In the genomic region with DNA sequence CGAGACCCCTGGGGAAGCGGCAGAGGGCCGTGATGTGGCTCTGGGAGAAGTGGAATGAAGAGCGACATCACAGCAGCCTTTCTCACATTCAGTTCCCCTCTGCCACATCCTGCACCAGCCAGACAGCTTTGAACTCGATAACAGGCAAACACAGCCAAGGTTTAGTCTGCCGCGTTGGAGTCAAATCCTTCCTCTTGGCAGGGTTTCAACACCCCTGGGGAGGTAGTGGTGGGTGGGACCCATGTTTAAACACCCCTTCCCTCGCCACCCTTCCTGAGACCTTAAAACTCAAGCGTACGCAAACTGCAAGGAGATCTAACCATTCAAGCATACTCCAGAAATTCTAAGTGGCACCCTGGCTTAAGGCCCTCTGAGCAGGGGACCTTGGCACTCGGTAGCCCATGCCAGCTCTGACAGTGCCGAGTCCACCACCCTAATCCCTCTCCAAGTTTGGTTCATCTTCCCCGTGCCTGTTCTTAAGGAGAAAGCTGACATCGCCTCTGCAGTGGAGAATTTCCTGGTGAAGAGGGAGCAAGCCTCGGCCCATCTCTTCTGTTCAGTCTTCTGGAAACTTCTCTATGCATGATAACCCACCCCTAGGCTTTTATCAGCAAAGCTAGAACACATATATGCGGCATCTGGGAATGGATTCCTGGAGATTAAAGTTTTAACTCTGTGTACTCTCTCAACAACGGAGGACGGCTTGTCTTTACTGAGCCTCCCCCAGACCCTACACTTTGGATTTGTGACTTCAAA, we compare ENCODE assay signal across 12 mouse cellular contexts. TPM values are rescaled to one million over a fixed set of nuclear protein-coding genes. Genes with fewer than 3 reads are reported as not detected.
DNase-seq lines count a peak whose midpoint lies in the region; ATAC-seq and TF ChIP-seq lines count a peak whose summit lies in the region.
"Had no signal": no experiment of that assay in that cellular context is flagged by ENCODE, and none has a peak within 500 bp of the region (broad histone marks: within the 10 kb centered on the region; RNA-seq: fewer than 3 reads in every experiment).

No protein-coding gene starts in this region.

- H3K4me1 ChIP-seq in liver, embryonic 11.5 days (replicated peaks; ENCODE audit: control insufficient read depth, insufficient read depth, low read length): peaks cover 14% of the 10 kb centered on the region; the same call in 1 of the 2 replicates
- H3K4me1 ChIP-seq in lung, postnatal 0 days (ENCODE audit: insufficient read depth, low read depth, low read length): no peaks in the 10 kb centered on the region

- intact Hi-C loops in left cerebral cortex, postnatal 36 days (cut with DNase I): no loop called here

- 85% methylated on average over 18 of the region's 18 CpGs for WGBS in liver, embryonic 11.5 days
- 44% methylated on average over 18 of the region's 18 CpGs for WGBS in lung, postnatal 0 days

- no peak overlapping the region for H3K9ac ChIP-seq in liver, embryonic 11.5 days (ENCODE audit: low read depth, low read length)
- no peak overlapping the region for H3K9ac ChIP-seq in lung, postnatal 0 days (replicated peaks; ENCODE audit: low read depth)
- H3K9ac ChIP-seq: heart, embryonic 15.5 days; neural tube, embryonic 13.5 days had no signal

- H3K27me3 ChIP-seq in liver, embryonic 11.5 days (replicated peaks; ENCODE audit: control insufficient read depth, insufficient read depth, low read length): no peaks in the 10 kb centered on the region
- no peaks in the 10 kb centered on the region for H3K27me3 ChIP-seq in lung, postnatal 0 days (replicated peaks; ENCODE audit: insufficient read depth, low read length)
- H3K27me3 ChIP-seq: heart, embryonic 15.5 days; neural tube, embryonic 13.5 days had no signal

- no peaks in the 10 kb centered on the region for H3K9me3 ChIP-seq in liver, embryonic 11.5 days (ENCODE audit: control insufficient read depth, low read length)
- H3K9me3 ChIP-seq in lung, postnatal 0 days (ENCODE audit: low read length): no peaks in the 10 kb centered on the region
- H3K9me3 ChIP-seq: heart, embryonic 15.5 days; neural tube, embryonic 13.5 days had no signal

- no peak overlapping the region for H3K4me3 ChIP-seq in liver, embryonic 11.5 days (ENCODE audit: low read depth, low read length)
- no peak overlapping the region for H3K4me3 ChIP-seq in lung, postnatal 0 days (ENCODE audit: low read depth, low read length)
- H3K4me3 ChIP-seq: heart, embryonic 15.5 days; neural tube, embryonic 13.5 days had no signal

- DNase-seq in liver, embryonic 11.5 days (ENCODE audit: low spot score): no peak
- no peak for DNase-seq in liver
- peak; percentile 57 for DNase-seq in brain, adult 2 months (ENCODE audit: low read depth, low spot score)
- DNase-seq in lung, postnatal 0 days (ENCODE audit: low spot score): no peak
- peak; percentile 49 for DNase-seq in thymus, postnatal 14 days
- DNase-seq in left cerebral cortex, postnatal 36 days (ENCODE audit: low spot score in 2 of 2): no peak
- DNase-seq in urinary bladder, adult 18-20 months (ENCODE audit: low spot score in 2 of 2): no peak
- DNase-seq: cerebellum, adult 18-20 months; kidney, postnatal 10 days had no signal

- peak; percentile 11; the same call in 1 of the 2 replicates for ATAC-seq in liver, embryonic 11.5 days (replicated peaks; ENCODE audit: low FRiP score)
- peak; percentile 40; the same call in 1 of the 2 replicates for ATAC-seq in lung, postnatal 0 days
- ATAC-seq: forebrain, embryonic 14.5 days had no signal

- peak overlapping the region; percentile 26; the same call in 1 of the 2 replicates for H3K4me2 ChIP-seq in liver, embryonic 11.5 days
- no peak overlapping the region for H3K4me2 ChIP-seq in lung, postnatal 0 days (replicated peaks; ENCODE audit: low read depth, low read length)
- H3K4me2 ChIP-seq: heart, embryonic 15.5 days; neural tube, embryonic 13.5 days had no signal

- TF ChIP-seq CTCF in lung, postnatal 0 days (IDR thresholded peaks at IDR 0.05): no peak

- no peak overlapping the region for H3K27ac ChIP-seq in liver, embryonic 11.5 days (ENCODE audit: low read depth, low read length)
- no peak overlapping the region for H3K27ac ChIP-seq in lung, postnatal 0 days (ENCODE audit: low read length)
- H3K27ac ChIP-seq: heart, embryonic 15.5 days; neural tube, embryonic 13.5 days had no signal

- peaks cover 10% of the 10 kb centered on the region for H3K36me3 ChIP-seq in liver, embryonic 11.5 days (ENCODE audit: control insufficient read depth, insufficient read depth, low read length)
- H3K36me3 ChIP-seq in lung, postnatal 0 days (ENCODE audit: insufficient read depth, low read length): no peaks in the 10 kb centered on the region
- H3K36me3 ChIP-seq: neural tube, embryonic 13.5 days had no signal

- TF ChIP-seq EP300 in lung, postnatal 0 days (IDR thresholded peaks at IDR 0.05): no peak

RNA-seq across cellular contexts. Expression of a gene that starts 11.3 kb away (rescaled TPM):
- 58.4 and 63.4 TPM in 2 replicates for polyA plus RNA-seq in liver, embryonic 11.5 days (2014; fragmentation: Nextera tagmentation; extraction: Ambion mirVana)
- polyA plus RNA-seq in lung, postnatal 0 days (2015; fragmentation: Nextera tagmentation; extraction: Ambion mirVana): 5.8 and 6.0 TPM in 2 replicates
- 10 to 100 TPM; 28.1 to 28.5 TPM for total RNA-seq in left cerebral cortex, postnatal 36 days (2021)

Comparison
In these comparisons a context has a peak if more than half of its experiments do, and no peak if none do; other contexts are left out.
1. DNase-seq: peak in brain, adult 2 months (single experiment) and thymus, postnatal 14 days (single experiment); none in liver, embryonic 11.5 days (single experiment), liver (single experiment), lung, postnatal 0 days (single experiment), left cerebral cortex, postnatal 36 days (0 of 2) and urinary bladder, adult 18-20 months (0 of 2).